Mouse (Mus musculus): ENCODE results near the gene Vrk3.
A peak's percentile ranks its signal among the peaks of the same experiment; 100 is the strongest.

- TF ChIP-seq CTCF (IDR thresholded peaks at IDR 0.05; ENCODE audit: low read depth) (no peak), EP300 (IDR thresholded peaks at IDR 0.05; ENCODE audit: low read depth) (peak; percentile 72; the same call in 1 of the 2 replicates)
Observed at GRCm38 (mm10) chr7:44818751-44819235, 70.6 kb downstream of the Vrk3 start.
